Mouse (Mus musculus) midbrain, embryonic 13.5 days (tissue): Measurements from ENCODE around the gene Olfr1120. TPM values are rescaled to one million over a fixed set of nuclear protein-coding genes. Genes with fewer than 3 reads are reported as not detected.
"Not testable (repeated sequence)": the region's sequence is repeated elsewhere in the genome, so short reads cannot be mapped to it uniquely, and the experiment has no call there.

ENCODE experiments used
- ATAC-seq: fragments of 200-750 bp; cut with Nextera tagmentation; 2 replicates; pipeline ENCODE4 v1.8.0; 2017; ENCODE audit warnings: mild to moderate bottlenecking, moderate TSS enrichment, moderate library complexity
- H3K27ac ChIP-seq: fragments of 300-500 bp; sonication (generic); 2 replicates; pipeline ENCODE4 v1.5.1; 2015; ENCODE audit warnings: inconsistent platforms, mild to moderate bottlenecking, moderate library complexity
- H3K27me3 ChIP-seq: fragments of 300-500 bp; sonication (generic); 2 replicates; pipeline ENCODE4 v1.6.1; 2015; ENCODE audit warnings: mild to moderate bottlenecking, inconsistent platforms
- H3K36me3 ChIP-seq: fragments of 300-500 bp; sonication (generic); 2 replicates; pipeline ENCODE4 v1.6.1; 2015; ENCODE audit warnings: mild to moderate bottlenecking, inconsistent platforms
- H3K4me1 ChIP-seq: fragments of 300-500 bp; sonication (generic); replicated peaks from 2 replicates; pipeline ENCODE4 v1.6.1; 2015; ENCODE audit warnings: inconsistent platforms
- H3K4me2 ChIP-seq: fragments of 300-500 bp; sonication (generic); replicated peaks from 2 replicates; pipeline ENCODE4 v1.6.1; 2015; ENCODE audit warnings: moderate library complexity, mild to moderate bottlenecking, inconsistent platforms
- H3K4me3 ChIP-seq: fragments of 300-500 bp; sonication (generic); replicated peaks from 2 replicates; pipeline ENCODE4 v1.5.1; 2015; ENCODE audit warnings: mild to moderate bottlenecking, inconsistent platforms
- H3K9ac ChIP-seq: fragments of 300-500 bp; sonication (generic); replicated peaks from 2 replicates; pipeline ENCODE4 v1.6.1; 2015; ENCODE audit warnings: mild to moderate bottlenecking, inconsistent platforms
- H3K9me3 ChIP-seq: fragments of 300-500 bp; sonication (generic); 2 replicates; pipeline ENCODE4 v1.6.1; 2016; ENCODE audit warnings: mild to moderate bottlenecking, inconsistent platforms
- WGBS: fragments of 180-500 bp; shearing (Covaris S2); methylation state at CpG from one replicate; pipeline ENCODE4 v1.1.7; 2015; 5-methylcytosine and 5-hydroxymethylcytosine counted together
- polyA plus RNA-seq: library from polyadenylated mRNA; unstranded; fragments of >200 nt; fragmentation: Nextera tagmentation; extraction: Ambion mirVana; gene quantifications from 2 replicates; pipeline ENCODE4 v1.2.1, GENCODE M21; 2015

Gene Olfr1120
- polyA plus RNA-seq = not detected in 2 replicates

DNA sequence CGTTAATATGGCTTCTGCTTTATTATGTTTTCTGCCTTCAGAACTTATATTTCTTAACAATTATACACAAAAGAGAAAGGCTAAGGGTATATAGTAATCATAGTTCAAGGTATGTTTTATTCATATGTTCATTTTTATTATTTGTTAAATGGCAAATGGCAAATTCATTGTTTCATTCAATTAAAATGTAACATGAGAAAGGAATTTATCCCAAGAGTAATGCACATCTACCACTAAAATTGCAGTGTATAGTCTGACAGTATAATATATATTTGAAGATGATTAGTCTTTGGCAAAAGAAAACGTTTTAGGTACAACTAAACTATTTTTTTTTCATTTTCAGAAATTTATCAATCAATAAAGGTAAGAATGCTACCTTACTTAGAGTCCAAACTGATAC is at the start of gene Olfr1120:
Gene Olfr1120 (plus strand): TSS at position 301 of the 400 bp plus-strand sequence.
- 58% methylated on average over 2 of the region's 2 CpGs for WGBS
- Histone ChIP-seq H3K27me3 (no peaks in the 10 kb centered on the region), H3K27ac (no peak within 1 kb of the TSS), H3K36me3 (no peaks in the 10 kb centered on the region), H3K4me3 (no peak within 1 kb of the TSS), H3K9ac (no peak within 1 kb of the TSS), H3K4me1 (no peaks in the 10 kb centered on the region), H3K9me3 (no peaks in the 10 kb centered on the region), H3K4me2 (no peak within 1 kb of the TSS)
- ATAC-seq = no peak

- WGBS = 76% methylated on average over 1 of the region's 1 CpGs
- ATAC-seq = no peak
- Histone ChIP-seq H3K27ac (no peak within 1 kb of the TSS), H3K9ac (no peak within 1 kb of the TSS), H3K4me2 (no peak within 1 kb of the TSS), H3K27me3 (no peaks in the 10 kb centered on the region), H3K36me3 (no peaks in the 10 kb centered on the region), H3K9me3 (no peaks in the 10 kb centered on the region), H3K4me3 (no peak within 1 kb of the TSS), H3K4me1 (no peaks in the 10 kb centered on the region)
These were observed 47.3 kb upstream of the Olfr1120 start, which contains the start of gene Olfr1118 for GRCm38 (mm10) chr2:87307281-87307680. TSS of gene Olfr1118 (plus strand) at chr2:87307581.

DNA sequence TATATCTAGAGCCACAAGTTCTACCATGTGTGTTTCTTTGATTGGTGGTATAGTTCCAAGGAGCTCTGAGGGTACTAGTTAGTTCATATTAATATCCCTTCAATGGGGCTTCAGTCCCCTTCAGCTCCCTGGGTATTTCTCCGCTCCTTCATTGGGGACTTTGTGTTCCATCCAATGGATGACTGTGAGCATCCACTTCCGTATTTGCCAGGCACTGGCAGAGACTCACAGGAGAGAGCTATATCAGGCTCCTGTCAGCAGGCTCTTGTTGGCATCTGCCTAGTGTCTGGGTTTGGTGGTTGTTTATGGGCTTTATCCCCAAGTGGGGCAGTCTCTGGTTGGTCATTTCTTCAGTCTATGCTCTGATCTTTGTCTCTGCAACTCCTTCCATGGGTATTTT is 5.5 kb downstream of the Olfr1120 start:
- H3K4me3 ChIP-seq, H3K4me2 ChIP-seq, H3K4me1 ChIP-seq, ATAC-seq, H3K9me3 ChIP-seq, H3K36me3 ChIP-seq, H3K27ac ChIP-seq, H3K27me3 ChIP-seq, H3K9ac ChIP-seq: not testable (repeated sequence)
- WGBS = 91% methylated on average over 2 of the region's 2 CpGs

DNA sequence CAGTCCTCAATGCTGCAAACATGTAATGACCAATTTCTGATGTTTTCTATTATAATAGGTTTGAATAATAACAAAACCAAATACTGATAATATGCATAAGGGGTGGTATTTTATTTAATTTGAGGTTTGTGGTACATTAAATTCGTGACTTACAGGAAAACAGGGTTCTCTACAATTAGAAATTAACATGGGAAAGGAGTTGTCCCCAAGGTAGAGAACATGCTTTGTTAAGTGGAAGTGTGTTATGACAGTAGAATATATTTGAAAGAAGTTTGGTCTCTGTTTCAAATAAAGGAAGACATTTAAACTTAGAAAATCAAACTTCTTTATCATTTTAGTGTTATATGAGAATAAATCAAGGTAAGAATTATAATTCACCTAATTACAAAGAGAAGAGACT is 15.0 kb downstream of the Olfr1120 start, which contains the start of gene Olfr1121:
Gene Olfr1121 (plus strand): TSS at position 301 of the 400 bp plus-strand sequence.
- no peak within 1 kb of the TSS for H3K27ac ChIP-seq
- WGBS = 34% methylated on average over 1 of the region's 1 CpGs
- no peaks in the 10 kb centered on the region for H3K27me3 ChIP-seq
- H3K4me3 ChIP-seq = no peak within 1 kb of the TSS
- H3K9ac ChIP-seq = no peak within 1 kb of the TSS
- H3K9me3 ChIP-seq = no peaks in the 10 kb centered on the region
- H3K36me3 ChIP-seq = no peaks in the 10 kb centered on the region
- no peak for ATAC-seq
- H3K4me2 ChIP-seq = no peak within 1 kb of the TSS
- no peaks in the 10 kb centered on the region for H3K4me1 ChIP-seq

- Histone ChIP-seq H3K4me3 (no peak overlapping the region), H3K4me2 (no peak overlapping the region), H3K4me1 (no peaks in the 10 kb centered on the region), H3K9ac (no peak overlapping the region), H3K27ac (no peak overlapping the region), H3K9me3 (no peaks in the 10 kb centered on the region), H3K36me3 (no peaks in the 10 kb centered on the region), H3K27me3 (no peaks in the 10 kb centered on the region)
- ATAC-seq = no peak
- 93% methylated on average over 4 of the region's 4 CpGs for WGBS
These were observed 17.1 kb downstream of the Olfr1120 start for GRCm38 (mm10) chr2:87371726-87372125.

DNA sequence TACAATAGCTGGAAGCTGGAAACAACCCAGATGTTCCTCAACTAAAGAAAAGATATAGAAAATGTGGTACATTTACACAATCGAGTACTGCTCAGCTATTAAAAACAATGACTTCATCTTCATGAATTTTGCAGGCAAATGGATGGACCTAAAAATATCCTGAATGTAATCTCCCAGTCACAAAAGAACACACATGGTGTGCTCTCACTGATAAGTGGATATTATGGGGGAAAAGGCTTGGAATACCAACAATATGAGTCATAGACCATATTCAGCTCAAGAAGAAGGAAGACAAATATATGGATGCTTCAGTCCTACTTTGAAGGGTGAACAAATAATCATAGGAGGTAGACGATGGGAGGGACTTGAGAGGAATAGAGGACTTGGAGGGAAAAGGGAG is 29.3 kb downstream of the Olfr1120 start:
- WGBS = 85% methylated on average over 2 of the region's 2 CpGs
- Histone ChIP-seq H3K27ac (no peak overlapping the region), H3K9ac (no peak overlapping the region), H3K4me1 (no peaks in the 10 kb centered on the region), H3K4me2 (no peak overlapping the region), H3K36me3 (no peaks in the 10 kb centered on the region), H3K4me3 (no peak overlapping the region), H3K9me3 (no peaks in the 10 kb centered on the region), H3K27me3 (no peaks in the 10 kb centered on the region)
- no peak for ATAC-seq

DNA sequence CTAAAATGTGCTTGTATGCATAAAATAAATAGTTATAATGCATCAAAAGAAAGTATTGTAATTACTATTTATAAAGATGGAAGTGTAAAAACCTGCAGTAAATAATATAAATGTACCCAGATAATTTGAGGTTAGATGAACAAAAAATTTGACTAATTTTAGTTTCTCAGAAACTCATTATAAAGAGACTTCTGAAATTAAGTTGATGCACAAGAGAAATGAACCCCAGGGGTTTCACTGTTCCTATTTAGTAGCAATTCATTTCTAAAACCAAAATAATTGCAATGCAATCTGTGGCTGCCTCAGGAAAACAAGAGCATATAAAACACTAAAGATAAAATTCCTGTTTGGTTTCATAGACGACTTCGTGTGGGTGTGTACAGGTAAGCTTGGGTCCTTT is 30.9 kb downstream of the Olfr1120 start, which contains the start of gene Olfr1122:
Gene Olfr1122 (plus strand): TSS at position 301 of the 400 bp plus-strand sequence.
- Histone ChIP-seq H3K9me3 (no peaks in the 10 kb centered on the region), H3K4me1 (no peaks in the 10 kb centered on the region), H3K27me3 (no peaks in the 10 kb centered on the region), H3K36me3 (no peaks in the 10 kb centered on the region), H3K27ac (no peak within 1 kb of the TSS), H3K4me2 (no peak within 1 kb of the TSS), H3K9ac (no peak within 1 kb of the TSS), H3K4me3 (no peak within 1 kb of the TSS)
- no peak for ATAC-seq
- WGBS = 85% methylated on average over 2 of the region's 2 CpGs

- H3K9me3 ChIP-seq, H3K4me1 ChIP-seq, H3K27me3 ChIP-seq, H3K27ac ChIP-seq, H3K4me3 ChIP-seq, H3K36me3 ChIP-seq, H3K4me2 ChIP-seq, H3K9ac ChIP-seq: not testable (repeated sequence)
- 93% methylated on average over 5 of the region's 5 CpGs for WGBS
- ATAC-seq = peak; percentile 50; the same call in 1 of the 2 replicates
These were observed 39.0 kb downstream of the Olfr1120 start for GRCm38 (mm10) chr2:87393605-87394004.

DNA sequence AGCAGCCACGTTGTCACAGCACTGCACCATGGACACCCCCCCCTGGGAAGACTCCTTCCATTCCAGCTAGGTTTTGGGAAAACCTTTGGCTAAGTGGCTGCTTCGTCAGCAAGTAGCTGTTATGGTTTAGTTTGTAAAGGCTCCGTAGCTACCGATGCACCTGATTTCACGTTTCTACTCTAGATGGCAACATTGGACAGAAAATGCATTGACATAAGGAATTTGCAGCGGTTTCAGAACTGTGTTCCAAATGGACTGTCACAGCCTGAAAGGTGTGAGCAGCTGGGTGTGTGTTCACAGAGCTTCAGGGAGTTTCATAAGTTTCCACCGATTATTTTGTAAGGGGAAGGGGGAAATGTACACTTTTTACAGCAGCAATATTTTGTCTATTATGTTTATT is 40.1 kb downstream of the Olfr1120 start:
- H3K4me1 ChIP-seq, H3K36me3 ChIP-seq, H3K4me3 ChIP-seq, H3K9me3 ChIP-seq, H3K27me3 ChIP-seq, H3K4me2 ChIP-seq, H3K27ac ChIP-seq, H3K9ac ChIP-seq, ATAC-seq: not testable (repeated sequence)
- WGBS = 88% methylated on average over 7 of the region's 7 CpGs

Other genes starting within 250 kb of the Olfr1120 start
- not detected in 2 replicates for gene Olfr259, start 240.2 kb upstream of the Olfr1120 start, polyA plus RNA-seq
- gene Olfr1110, start 214.5 kb upstream of the Olfr1120 start, polyA plus RNA-seq = not detected in 2 replicates
- gene Olfr1111, start 202.2 kb upstream of the Olfr1120 start, polyA plus RNA-seq = not detected in 2 replicates
- not detected in 2 replicates for gene Olfr1112, start 167.0 kb upstream of the Olfr1120 start, polyA plus RNA-seq
- gene Olfr1113, start 145.8 kb upstream of the Olfr1120 start, polyA plus RNA-seq = not detected in 2 replicates
- not detected in 2 replicates for gene Olfr1115, start 106.8 kb upstream of the Olfr1120 start, polyA plus RNA-seq
- not detected in 2 replicates for gene Olfr1116, start 87.3 kb upstream of the Olfr1120 start, polyA plus RNA-seq
- gene Olfr1118, start 47.2 kb upstream of the Olfr1120 start, polyA plus RNA-seq = not detected in 2 replicates
- not detected in 2 replicates for gene Olfr1121, start 15.1 kb downstream of the Olfr1120 start, polyA plus RNA-seq
- not detected in 2 replicates for gene Olfr1122, start 31.0 kb downstream of the Olfr1120 start, polyA plus RNA-seq
- gene Olfr1123, start 61.8 kb downstream of the Olfr1120 start, polyA plus RNA-seq = not detected in 2 replicates
- gene Olfr1124, start 75.5 kb downstream of the Olfr1120 start, polyA plus RNA-seq = 0.07 TPM in 1 of 2 replicates, not detected in the other
- not detected in 2 replicates for gene Olfr1126, start 99.1 kb downstream of the Olfr1120 start, polyA plus RNA-seq
- not detected in 2 replicates for gene Pramel7, start 142.3 kb downstream of the Olfr1120 start, polyA plus RNA-seq
- not detected in 2 replicates for gene Pramel6, start 151.8 kb downstream of the Olfr1120 start, polyA plus RNA-seq
- gene Olfr153, start 177.0 kb downstream of the Olfr1120 start, polyA plus RNA-seq = not detected in 2 replicates
- not detected in 2 replicates for gene Olfr1128, start 190.7 kb downstream of the Olfr1120 start, polyA plus RNA-seq
- gene Olfr1129, start 219.1 kb downstream of the Olfr1120 start, polyA plus RNA-seq = not detected in 2 replicates